Mouse (Mus musculus): Measurements from ENCODE around the gene Gstm3.
"Not testable (repeated sequence)": the region's sequence is repeated elsewhere in the genome, so short reads cannot be mapped to it uniquely, and the experiment has no call there.

The Gstm3 gene

GRCm38 (mm10) chr3:107977691-107978090, 8.6 kb upstream of the Gstm3 start:
- no peak for DNase-seq (ENCODE audit: extremely low read depth, low read depth, low spot score)

DNA sequence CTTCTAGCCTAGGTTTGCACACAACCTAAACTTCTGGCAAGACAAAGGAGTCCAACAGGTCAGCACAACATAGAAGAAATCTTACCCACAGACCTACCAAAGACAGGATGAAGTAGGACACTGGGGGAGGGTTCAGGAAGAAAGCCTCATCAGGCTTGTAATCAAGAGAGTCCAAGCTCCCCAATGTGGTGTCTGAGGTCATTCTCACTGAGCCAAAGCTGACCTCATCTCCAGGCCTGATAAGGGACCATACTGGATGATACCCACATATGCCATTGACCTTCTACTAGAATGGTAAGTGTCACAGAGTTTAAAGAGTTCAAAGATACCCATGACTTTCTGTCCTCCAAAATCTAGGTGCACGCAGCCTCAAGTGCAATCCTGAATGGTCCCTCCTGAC, 5.2 kb upstream of the Gstm3 start:
- DNase-seq (ENCODE audit: extremely low read depth, low read depth, low spot score) = no peak

DNA sequence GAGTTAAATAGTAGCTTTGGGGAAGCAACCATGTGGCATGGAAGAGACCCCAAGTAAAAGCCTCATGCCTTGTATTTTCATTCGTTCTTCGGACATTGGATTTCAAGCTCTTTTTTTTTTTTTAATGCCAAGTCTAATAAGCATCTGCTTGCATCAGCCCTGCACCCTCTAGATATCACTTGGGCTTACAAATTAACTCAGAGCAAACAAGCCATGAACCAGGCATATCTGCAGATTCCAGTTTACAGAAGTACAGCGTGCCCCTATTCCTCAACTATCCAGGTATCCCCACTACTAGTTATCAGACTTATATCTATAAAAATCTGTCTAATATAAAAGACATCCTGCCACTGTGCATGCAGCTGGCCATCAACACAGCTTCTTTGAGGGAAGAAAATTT, 3.0 kb upstream of the Gstm3 start:
- no peak for DNase-seq (ENCODE audit: extremely low read depth, low read depth, low spot score)

- DNase-seq (ENCODE audit: extremely low read depth, low read depth, low spot score) = not testable (repeated sequence)
Observed at GRCm38 (mm10) chr3:107971101-107971500, 2.0 kb upstream of the Gstm3 start.

- DNase-seq (ENCODE audit: extremely low read depth, low read depth, low spot score) = no peak
Observed at GRCm38 (mm10) chr3:107966631-107967030, 2.5 kb downstream of the Gstm3 start.

- DNase-seq (ENCODE audit: extremely low read depth, low read depth, low spot score) = no peak
Observed at GRCm38 (mm10) chr3:107965592-107965991, 3.5 kb downstream of the Gstm3 start.

DNA sequence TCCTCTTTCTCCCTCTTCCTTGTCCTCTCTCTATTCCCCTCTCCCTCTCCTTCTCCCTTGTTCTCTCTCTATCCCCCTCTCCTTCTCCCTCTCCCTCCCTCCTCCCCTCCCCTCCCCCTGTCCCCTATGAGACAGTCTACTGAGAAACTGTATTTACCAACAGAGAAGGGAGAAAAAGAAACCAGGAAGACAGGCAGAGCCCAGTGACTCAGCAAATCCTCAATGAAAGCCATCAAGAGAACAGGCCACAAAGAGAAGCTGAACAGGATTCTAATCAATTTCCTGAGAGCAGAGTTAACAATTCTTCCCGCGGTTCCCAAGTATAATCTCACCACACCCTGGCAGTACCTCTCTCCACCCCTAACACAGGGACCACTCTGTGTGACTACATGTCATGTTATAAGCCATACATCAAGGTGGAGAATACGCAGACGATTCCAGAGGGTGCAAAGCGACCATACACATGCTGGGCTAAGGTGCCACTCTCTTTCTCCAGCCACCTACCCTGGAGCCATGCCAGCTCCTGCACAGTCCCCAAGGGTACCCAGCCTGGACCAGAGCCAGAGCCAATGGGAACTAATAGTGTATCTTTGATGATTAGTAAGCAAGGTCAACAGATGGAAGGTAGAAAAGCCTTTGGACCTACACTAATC, 4.3 kb downstream of the Gstm3 start:
- DNase-seq (ENCODE audit: extremely low read depth, low read depth, low spot score) = no peak

DNA sequence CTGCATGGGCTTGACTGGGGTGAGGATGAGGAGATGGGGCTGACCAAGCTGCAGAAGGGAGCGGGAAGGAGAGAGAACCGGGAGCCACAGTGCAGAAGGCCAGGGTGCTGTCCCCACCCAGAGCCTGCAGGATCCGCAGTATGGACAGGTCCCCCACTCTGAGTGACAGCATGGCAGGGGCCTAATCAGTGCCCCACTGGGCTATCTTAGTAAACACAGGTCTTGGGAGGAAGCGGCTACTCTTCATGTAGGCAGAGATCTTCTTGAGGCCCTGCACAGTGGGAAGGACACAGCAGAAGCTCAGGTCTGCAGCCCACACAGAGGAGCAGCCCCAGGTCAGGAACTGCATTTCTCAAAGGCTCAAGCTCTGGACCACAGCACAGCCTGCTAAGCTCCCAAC, 5.1 kb downstream of the Gstm3 start:
- DNase-seq (ENCODE audit: extremely low read depth, low read depth, low spot score) = no peak

GRCm38 (mm10) chr3:107955260-107955659, 13.8 kb downstream of the Gstm3 start:
- not testable (repeated sequence) for DNase-seq (ENCODE audit: extremely low read depth, low read depth, low spot score)

- DNase-seq (ENCODE audit: extremely low read depth, low read depth, low spot score) = no peak
Observed at GRCm38 (mm10) chr3:107953906-107954305, 15.2 kb downstream of the Gstm3 start.

- DNase-seq (ENCODE audit: extremely low read depth, low read depth, low spot score) = no peak
Observed at GRCm38 (mm10) chr3:107953328-107953755, 15.7 kb downstream of the Gstm3 start.

DNA sequence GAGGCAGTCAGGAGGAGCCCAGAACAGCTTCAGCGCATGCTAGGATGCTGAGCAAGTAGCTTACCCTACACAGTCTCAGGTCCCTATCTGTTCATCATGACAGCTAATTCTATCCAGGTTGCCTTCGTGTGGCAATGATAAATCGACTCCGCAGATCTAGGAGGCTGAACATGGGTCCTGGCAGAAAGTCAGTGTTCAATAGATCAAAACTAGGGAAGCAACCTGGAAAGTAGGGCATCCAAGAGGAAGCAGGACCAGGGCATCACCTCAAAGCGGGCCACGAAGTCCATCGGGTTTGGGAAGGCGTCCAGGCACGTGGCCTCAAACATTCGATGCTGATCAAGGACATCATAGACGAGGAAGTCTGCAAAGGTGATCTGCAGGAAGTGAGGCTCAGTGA, 18.6 kb downstream of the Gstm3 start:
- DNase-seq (ENCODE audit: extremely low read depth, low read depth, low spot score) = no peak

- not testable (repeated sequence) for DNase-seq (ENCODE audit: extremely low read depth, low read depth, low spot score)
Observed at GRCm38 (mm10) chr3:107949461-107949860, 19.6 kb downstream of the Gstm3 start.

DNA sequence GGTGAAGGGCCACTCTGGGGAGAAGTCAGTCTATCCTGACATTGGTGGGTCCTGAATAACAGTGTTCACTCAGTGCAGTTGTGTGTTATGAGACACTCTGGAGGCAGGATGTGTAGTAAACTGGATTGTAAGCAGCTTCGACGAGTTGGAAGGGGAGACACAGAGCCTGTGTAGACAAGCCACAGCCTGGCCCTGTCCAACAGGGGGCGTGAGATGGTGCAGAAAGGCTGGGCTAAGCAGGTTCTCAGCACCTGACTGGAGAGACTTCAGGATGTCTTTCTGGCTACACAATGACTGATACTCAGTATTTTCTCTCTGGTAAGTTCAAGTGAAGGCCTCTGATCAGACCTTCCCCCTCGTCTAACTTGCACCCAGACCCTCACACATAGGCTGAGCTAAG, 23.4 kb downstream of the Gstm3 start:
- DNase-seq (ENCODE audit: extremely low read depth, low read depth, low spot score) = no peak

DNA sequence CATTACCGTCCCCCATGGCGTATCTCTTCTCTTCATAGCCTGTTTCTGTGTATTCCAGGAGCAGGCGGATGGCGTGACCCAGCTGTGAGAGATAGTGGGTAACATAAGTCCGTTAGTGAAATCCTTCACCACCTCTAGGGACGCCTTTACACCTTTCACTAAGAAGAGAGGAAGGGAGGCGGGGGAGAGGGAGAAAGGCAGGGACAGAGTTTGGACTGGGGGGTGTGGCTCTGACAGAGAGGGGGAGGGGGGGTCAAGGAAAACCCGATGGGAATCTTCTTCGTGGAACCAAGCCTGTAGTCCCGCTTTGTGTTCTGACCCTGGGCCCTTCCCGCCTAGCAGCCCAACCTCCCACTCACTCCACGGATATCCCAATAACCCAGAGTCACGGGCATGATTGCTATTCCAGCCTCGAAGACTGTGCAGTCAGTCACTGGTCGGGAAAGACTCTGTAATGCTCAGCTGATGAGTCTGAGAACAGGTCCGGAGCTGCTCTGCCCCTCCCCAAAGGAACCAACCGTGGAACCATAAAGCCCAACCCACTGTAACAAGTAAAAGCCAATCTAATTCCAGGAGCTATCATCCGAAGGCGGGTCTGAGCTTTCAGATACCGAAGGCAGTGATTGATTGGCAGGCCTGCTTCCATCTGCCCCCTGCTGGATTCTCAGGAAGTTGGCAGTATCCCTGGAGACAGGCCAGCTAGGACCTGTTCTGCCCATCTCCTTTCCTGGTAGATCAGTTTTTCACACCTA, 25.7 kb downstream of the Gstm3 start, which contains the start of gene Gstm6:
TSS of gene Gstm6 (minus strand) at position 511 of the 752 bp plus-strand sequence.
- DNase-seq (ENCODE audit: extremely low read depth, low read depth, low spot score) = no peak

DNA sequence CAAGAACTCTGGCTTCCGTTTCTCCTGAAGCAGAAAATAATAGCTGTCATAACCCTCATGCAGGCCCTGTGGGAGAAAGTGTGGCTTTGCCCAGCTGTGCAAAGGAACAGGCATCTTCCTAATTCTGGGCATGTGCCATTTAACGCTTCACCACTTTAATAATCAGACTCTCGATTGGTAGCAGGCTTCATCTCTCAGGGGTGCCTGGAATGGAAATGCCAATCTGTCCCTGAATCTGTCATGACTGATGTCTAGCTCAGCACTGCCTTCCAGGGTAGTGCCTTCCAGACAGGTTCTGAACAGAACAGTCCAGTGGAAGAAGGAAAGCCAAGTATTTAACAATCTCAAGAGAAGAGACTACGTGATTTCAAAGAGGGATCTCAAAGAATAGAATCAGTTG, 27.8 kb downstream of the Gstm3 start:
- no peak for DNase-seq (ENCODE audit: extremely low read depth, low read depth, low spot score)

DNA sequence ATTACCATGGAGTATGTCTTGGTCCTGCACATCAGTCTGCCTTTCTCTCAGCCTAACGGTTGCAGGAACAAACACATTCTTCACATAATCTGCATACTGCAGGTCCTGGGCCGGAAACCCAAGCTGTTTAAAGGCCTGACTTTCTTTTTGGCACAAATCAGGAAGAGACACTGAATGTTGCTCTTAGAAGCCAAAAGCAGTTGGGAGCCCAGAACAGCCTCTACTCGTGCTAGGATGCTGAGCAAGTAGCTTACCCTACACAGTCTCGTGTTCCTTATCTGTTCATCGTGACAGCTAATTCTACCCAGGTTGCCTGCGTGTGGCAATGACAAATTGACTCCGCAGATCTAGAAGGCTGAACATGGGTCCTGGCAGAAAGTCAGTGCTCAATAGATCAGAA, 28.6 kb downstream of the Gstm3 start:
- no peak for DNase-seq (ENCODE audit: extremely low read depth, low read depth, low spot score)

- DNase-seq (ENCODE audit: extremely low read depth, low read depth, low spot score) = no peak
Observed at GRCm38 (mm10) chr3:107939830-107940229, 29.3 kb downstream of the Gstm3 start.

DNA sequence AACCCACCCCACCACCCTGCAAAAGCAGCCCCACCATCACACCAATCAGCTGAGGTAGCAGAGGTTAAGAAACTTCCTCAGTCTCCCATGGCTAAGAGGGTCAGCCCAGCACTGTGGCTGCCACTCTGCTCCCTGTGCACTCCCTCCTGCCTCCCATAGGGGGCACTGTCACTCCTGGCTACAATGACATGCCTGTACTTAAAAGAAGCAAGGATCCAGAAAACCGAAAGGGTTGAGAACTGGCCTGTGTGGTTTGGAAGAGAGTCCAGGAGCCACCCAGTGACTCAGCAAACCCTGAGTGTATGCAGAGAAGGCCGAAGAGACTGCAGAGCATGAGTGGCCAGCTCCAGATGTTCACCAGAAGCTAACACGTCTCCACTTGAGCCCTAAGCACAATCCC, 29.7 kb downstream of the Gstm3 start:
- DNase-seq (ENCODE audit: extremely low read depth, low read depth, low spot score) = no peak

DNA sequence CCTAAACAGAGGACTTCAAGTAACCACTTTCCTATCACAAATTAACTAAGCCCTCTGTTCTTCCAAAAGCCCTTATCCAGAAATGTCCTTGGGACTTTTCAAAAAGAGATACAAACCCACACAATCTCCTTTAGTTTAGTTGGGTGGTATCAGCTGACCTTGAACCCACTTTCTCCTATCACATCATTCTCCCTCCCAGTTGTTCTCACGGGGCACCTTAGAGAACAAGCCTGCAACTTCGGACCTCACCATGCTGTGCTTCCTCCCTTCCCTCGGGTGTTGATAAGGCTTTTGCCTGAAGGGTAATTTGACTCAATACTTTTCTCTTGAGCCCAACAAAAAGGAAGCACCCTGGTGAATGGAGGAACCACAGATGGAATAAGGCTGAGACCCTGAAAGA, 33.2 kb downstream of the Gstm3 start:
- no peak for DNase-seq (ENCODE audit: extremely low read depth, low read depth, low spot score)

DNA sequence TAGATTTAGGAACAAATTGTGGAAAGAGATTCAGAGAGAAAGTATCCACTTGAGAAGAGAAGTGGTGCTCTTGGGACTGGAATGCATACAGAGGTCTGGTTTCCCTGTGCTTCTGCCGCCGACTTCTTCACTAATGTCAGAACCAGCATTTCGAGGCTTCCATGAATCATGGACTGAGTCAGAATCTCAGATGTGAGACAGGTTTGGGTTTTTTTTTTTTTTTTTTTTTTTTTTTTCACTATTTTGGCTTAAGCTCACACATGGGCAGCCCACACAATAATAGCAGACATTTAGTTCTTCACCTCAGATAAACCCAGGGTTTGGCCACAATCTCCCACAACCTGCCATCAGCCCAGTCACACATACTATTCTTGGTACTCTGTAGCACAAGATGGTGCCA, 33.8 kb downstream of the Gstm3 start:
- DNase-seq (ENCODE audit: extremely low read depth, low read depth, low spot score) = no peak

- no peak for DNase-seq (ENCODE audit: extremely low read depth, low read depth, low spot score)
Observed at GRCm38 (mm10) chr3:107932128-107932527, 37.0 kb downstream of the Gstm3 start.

- peak; percentile 56 for DNase-seq (ENCODE audit: extremely low read depth, low read depth, low spot score)
Observed at GRCm38 (mm10) chr3:107931670-107932069, 37.4 kb downstream of the Gstm3 start, which contains the start of gene Gstm7. Gene Gstm7 (minus strand): TSS chr3:107931817.

Measured in fat pad, adult 2 months (tissue).